Mouse (Mus musculus) urinary bladder, postnatal 36 days (tissue): ENCODE data around the gene Ccdc86.

Experiments used
- DNase-seq, 2 experiments: peaks; one replicate each; pipeline ENCODE4 v3.0.0; 2022; ENCODE audit warnings: low spot score in 2 of 2, mixed read lengths in 1 of 2

Gene Ccdc86

GRCm38 (mm10) chr19:10952021-10952939 lies 3.2 kb upstream of the Ccdc86 start:
- DNase-seq = no peak

- DNase-seq = no peak
Observed at GRCm38 (mm10) chr19:10949558-10949957, 492 bp upstream of the Ccdc86 start.

- DNase-seq = no peak
Observed at GRCm38 (mm10) chr19:10948416-10948815, 650 bp downstream of the Ccdc86 start.

GRCm38 (mm10) chr19:10947219-10947618 lies 1.8 kb downstream of the Ccdc86 start:
- DNase-seq = no peak

GRCm38 (mm10) chr19:10946506-10946905 lies 2.6 kb downstream of the Ccdc86 start:
- no peak for DNase-seq

- no peak for DNase-seq
Observed at GRCm38 (mm10) chr19:10943955-10944354, 5.1 kb downstream of the Ccdc86 start.

- no peak for DNase-seq
Observed at GRCm38 (mm10) chr19:10940801-10941457, 8.1 kb downstream of the Ccdc86 start.

- peak; percentile 44 to 64 for DNase-seq
Observed at GRCm38 (mm10) chr19:10940097-10940800, 8.8 kb downstream of the Ccdc86 start.

- no peak for DNase-seq
Observed at GRCm38 (mm10) chr19:10938771-10939170, 10.3 kb downstream of the Ccdc86 start.

GRCm38 (mm10) chr19:10937110-10937563 lies 11.9 kb downstream of the Ccdc86 start, which contains the start of gene Ptgdr2:
Gene Ptgdr2 (plus strand): TSS chr19:10937160.
- no peak for DNase-seq

- DNase-seq = no peak
Observed at GRCm38 (mm10) chr19:10936077-10936476, 13.0 kb downstream of the Ccdc86 start.

- DNase-seq = no peak
Observed at GRCm38 (mm10) chr19:10935029-10935428, 14.0 kb downstream of the Ccdc86 start.

GRCm38 (mm10) chr19:10930641-10931040 lies 18.4 kb downstream of the Ccdc86 start:
- DNase-seq = no peak

- no peak for DNase-seq
Observed at GRCm38 (mm10) chr19:10926666-10927065, 22.4 kb downstream of the Ccdc86 start.

GRCm38 (mm10) chr19:10926123-10926621 lies 22.9 kb downstream of the Ccdc86 start:
- no peak for DNase-seq

GRCm38 (mm10) chr19:10924220-10924619 lies 24.8 kb downstream of the Ccdc86 start:
- DNase-seq = no peak

GRCm38 (mm10) chr19:10921058-10921457 lies 28.0 kb downstream of the Ccdc86 start:
- DNase-seq = no peak

GRCm38 (mm10) chr19:10920532-10920931 lies 28.5 kb downstream of the Ccdc86 start, which contains the start of gene Zp1:
Gene Zp1 (minus strand): TSS chr19:10920632.
- no peak for DNase-seq

GRCm38 (mm10) chr19:10918321-10918991 lies 30.6 kb downstream of the Ccdc86 start:
- no peak for DNase-seq

GRCm38 (mm10) chr19:10916506-10916905 lies 32.6 kb downstream of the Ccdc86 start:
- no peak for DNase-seq

GRCm38 (mm10) chr19:10914870-10915269 lies 34.2 kb downstream of the Ccdc86 start:
- DNase-seq = no peak
